In genomic region chr2:11288531-11288846, GRCm38 (mm10) we compare ENCODE assay signal across 8 mouse cellular contexts.
DNase-seq lines count a peak whose midpoint lies in the region; ATAC-seq and TF ChIP-seq lines count a peak whose summit lies in the region.

No protein-coding gene starts in this region.

- H3K36me3 ChIP-seq in midbrain, embryonic 11.5 days (ENCODE audit: control insufficient read depth, insufficient read depth, low read length), result no peaks in the 10 kb centered on the region

- TF ChIP-seq CTCF in left cerebral cortex, adult 2 months (IDR thresholded peaks at IDR 0.05), result peak; percentile 99

- H3K9me3 ChIP-seq in midbrain, embryonic 11.5 days (ENCODE audit: control insufficient read depth, low read length), result no peaks in the 10 kb centered on the region

- H3K4me2 ChIP-seq in midbrain, embryonic 11.5 days, result no peak overlapping the region

- H3K4me3 ChIP-seq in left cerebral cortex, adult 2 months, result peak overlapping the region; percentile 30
- H3K4me3 ChIP-seq in midbrain, embryonic 11.5 days (ENCODE audit: low read depth, low read length), result no peak overlapping the region

- ATAC-seq in activated CD4-positive, CD25-positive, alpha-beta regulatory T cell, adult 4 months, result peak; percentile 82
- peak; percentile 89 for ATAC-seq in midbrain, embryonic 11.5 days (ENCODE audit: low FRiP score)

- intact Hi-C loops in left cerebral cortex, adult 2 months (cut with DNase I), result loop anchor here (1.0 kb wide), 1 partner anchor 175 kb away; no protein-coding TSS in a partner anchor

- DNase-seq in cerebellum, postnatal 14 days, result peak; percentile 90 to 91
- DNase-seq in frontal cortex, postnatal 14 days (ENCODE audit: low spot score in 2 of 2), result peak; percentile 58 to 89
- DNase-seq in induced T-regulatory cell, adult 2 months (ENCODE audit: low read depth), result peak; percentile 89
- peak; percentile 85 to 91 for DNase-seq in left cerebral cortex, adult 2 months (ENCODE audit: extremely low spot score in 1 of 2, low spot score in 2 of 2)
- DNase-seq in midbrain, embryonic 11.5 days (ENCODE audit: low spot score, missing footprints), result peak; percentile 97
- DNase-seq in right cerebral cortex, postnatal 4 days, result peak; percentile 87
- DNase-seq in urinary bladder, postnatal 4 days (ENCODE audit: low spot score in 2 of 2), result peak; percentile 54 to 84

- H3K4me1 ChIP-seq in midbrain, embryonic 11.5 days (ENCODE audit: control insufficient read depth, insufficient read depth, low read length), result no peaks in the 10 kb centered on the region

- no peak overlapping the region for H3K9ac ChIP-seq in midbrain, embryonic 11.5 days (ENCODE audit: low read length)

- H3K27me3 ChIP-seq in midbrain, embryonic 11.5 days (ENCODE audit: control insufficient read depth, insufficient read depth, low read length), result no peaks in the 10 kb centered on the region

- H3K27ac ChIP-seq in left cerebral cortex, adult 2 months, result no peak overlapping the region
- H3K27ac ChIP-seq in midbrain, embryonic 11.5 days (ENCODE audit: low read depth, low read length), result no peak overlapping the region

- 5% methylated on average over 7 of the region's 7 CpGs for WGBS in midbrain, embryonic 11.5 days
